Mouse (Mus musculus) gastrocnemius, postnatal 36 days (tissue): ENCODE data around the gene Ccz1. TPM values are rescaled to one million over a fixed set of nuclear protein-coding genes. Genes with fewer than 3 reads are reported as not detected.
"Not testable (repeated sequence)": the region's sequence is repeated elsewhere in the genome, so short reads cannot be mapped to it uniquely, and the experiment has no call there.

Experiments
- DNase-seq, 2 experiments: peaks; one replicate each; pipeline ENCODE4 v3.0.0; 2022
- intact Hi-C: fragments of 180-260 bp; cut with DNase I; formaldehyde crosslinking; loops from one replicate; pipeline ENCODE4 v1.15.1; 2025
- long read RNA-seq, 2 experiments: library from polyadenylated mRNA; stranded (forward); transcript quantifications; one replicate each; pipeline ENCODE4 v2.0.0; 2021
- total RNA-seq, 2 experiments: library from RNA; stranded (reverse); gene quantifications; 2 replicates each; pipeline ENCODE4 v1.2.3; 2021

Gene Ccz1
- 10 to 100 TPM; 35.4 to 37.0 TPM for total RNA-seq
- long read RNA-seq, experiment 1, transcript Ccz1-201 (15 exons, 1,769 nt), result major isoform, 45 of 52 reads
- long read RNA-seq, experiment 1, partial matches to known transcripts, result 5 of 52 reads
- long read RNA-seq, experiment 1, other reads (novel, unspliced or antisense), result 2 of 52 reads
- long read RNA-seq, experiment 2, transcript Ccz1-201 (15 exons, 1,769 nt), result major isoform, 40 of 44 reads
- long read RNA-seq, experiment 2, partial matches to known transcripts, result 2 of 44 reads
- long read RNA-seq, experiment 2, other reads (novel, unspliced or antisense), result 2 of 44 reads

GRCm38 (mm10) chr5:144014551-144015311 lies at the start of gene Ccz1:
Gene Ccz1 (minus strand): TSS chr5:144014877.
- intact Hi-C loops, result no loop called here
- DNase-seq, result peak; percentile 58

GRCm38 (mm10) chr5:144064093-144064492 lies 49.4 kb upstream of the Ccz1 start:
- DNase-seq, result no peak
- intact Hi-C loops, result no loop called here

DNA sequence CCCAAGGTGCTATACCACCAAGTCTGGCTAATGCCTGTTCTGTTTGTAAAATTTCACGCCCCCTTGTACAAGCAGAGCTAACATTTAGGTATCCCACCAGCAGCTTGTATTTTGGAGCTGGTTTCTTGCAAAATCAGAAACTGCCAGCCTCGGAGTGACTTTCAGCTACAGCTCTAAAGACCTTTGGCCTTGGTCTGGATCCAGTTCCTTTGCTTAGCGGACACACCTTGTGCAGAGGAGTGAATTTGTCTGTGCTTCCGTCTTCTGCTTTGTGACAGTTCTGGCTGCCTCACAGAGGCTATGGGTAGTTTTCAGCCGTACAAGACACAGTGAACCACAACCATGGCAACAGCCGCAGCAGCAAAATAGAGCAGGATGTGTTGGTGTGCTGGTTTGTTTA lies 39.7 kb upstream of the Ccz1 start:
- no peak for DNase-seq
- intact Hi-C loops, result no loop called here

- intact Hi-C loops, result no loop called here
- DNase-seq, result no peak
Measured at GRCm38 (mm10) chr5:144053450-144053849, 38.8 kb upstream of the Ccz1 start.

DNA sequence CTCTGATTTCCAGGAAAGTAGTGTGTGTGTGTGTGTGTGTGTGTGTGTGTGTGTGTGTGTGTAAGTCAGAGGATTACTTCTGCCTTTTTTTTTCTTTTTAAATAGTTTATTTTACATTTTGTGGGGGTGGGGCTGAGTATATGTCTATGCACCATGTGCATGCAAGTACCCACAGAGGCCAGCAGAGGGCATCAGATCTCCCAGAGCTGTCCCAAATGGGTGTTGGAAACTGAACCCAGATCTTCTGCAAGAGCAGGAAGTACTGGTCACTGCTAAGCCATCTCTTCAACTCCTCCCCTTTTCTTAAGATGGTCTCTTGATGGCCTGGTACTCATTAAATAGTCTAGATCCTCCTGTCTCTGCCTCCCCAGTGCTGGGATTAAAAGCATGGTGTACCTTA lies 36.6 kb upstream of the Ccz1 start:
- DNase-seq, result no peak
- intact Hi-C loops, result no loop called here

GRCm38 (mm10) chr5:144049881-144050280 lies 35.2 kb upstream of the Ccz1 start:
- intact Hi-C loops, result no loop called here

DNA sequence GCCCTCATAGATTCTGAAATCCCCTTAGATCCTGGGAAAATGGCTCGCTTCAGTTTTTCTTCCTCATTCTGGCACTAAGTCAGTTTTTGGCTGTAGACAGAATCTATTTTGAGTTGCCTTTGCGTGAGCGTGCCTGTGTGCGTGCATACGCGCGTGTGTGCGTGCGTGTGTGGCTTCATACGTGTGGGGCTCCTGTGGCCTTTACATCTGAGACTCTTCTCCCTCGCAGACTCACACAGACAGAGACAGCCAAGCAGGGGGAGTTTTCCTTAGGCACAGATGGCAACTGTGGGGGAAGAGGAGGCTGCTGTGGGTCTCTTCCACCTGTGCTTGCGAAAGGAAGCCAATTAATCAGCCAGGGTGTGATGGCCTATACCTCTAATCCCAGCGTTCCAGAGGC lies 32.6 kb upstream of the Ccz1 start:
- intact Hi-C loops, result no loop called here

More at GRCm38 (mm10) chr5:144049881-144050280, 35.2 kb upstream of the Ccz1 start:
- no peak for DNase-seq

DNA sequence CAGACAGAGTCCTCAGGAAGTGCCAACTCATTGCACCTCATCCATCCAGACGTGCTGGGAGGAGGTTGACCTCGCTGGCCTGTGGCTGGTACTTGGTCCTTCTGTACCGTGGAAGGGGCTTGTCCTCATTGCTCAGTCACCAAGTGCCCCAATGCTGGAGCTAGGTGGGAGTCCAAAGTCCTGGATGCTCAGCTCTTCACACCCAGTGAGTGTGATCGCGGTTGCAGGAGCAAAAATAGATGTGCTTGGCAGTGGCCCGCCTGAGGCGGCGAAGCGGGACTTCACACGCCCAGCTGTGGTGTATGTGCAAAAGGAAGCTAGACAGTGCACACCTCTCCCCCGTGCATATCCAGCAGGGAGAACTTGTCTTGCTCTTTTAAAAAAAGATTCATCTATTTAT lies 28.5 kb upstream of the Ccz1 start:
- intact Hi-C loops, result loop anchor here (5.0 kb wide), 1 partner anchor 169 kb away; no protein-coding TSS in a partner anchor
- DNase-seq, result no peak

More for the DNA sequence above, 32.6 kb upstream of the Ccz1 start:
- no peak for DNase-seq

- intact Hi-C loops, result loop anchor here (1.0 to 5.0 kb wide), 2 partner anchors 113 to 171 kb away; no protein-coding TSS in a partner anchor
- DNase-seq, result peak; percentile 39 to 49
Measured at GRCm38 (mm10) chr5:144040720-144041364, 26.2 kb upstream of the Ccz1 start.

- no peak for DNase-seq
- intact Hi-C loops, result loop anchor here (1.0 to 5.0 kb wide), 2 partner anchors 114 to 172 kb away; no protein-coding TSS in a partner anchor
Measured at GRCm38 (mm10) chr5:144039886-144040285, 25.2 kb upstream of the Ccz1 start.

DNA sequence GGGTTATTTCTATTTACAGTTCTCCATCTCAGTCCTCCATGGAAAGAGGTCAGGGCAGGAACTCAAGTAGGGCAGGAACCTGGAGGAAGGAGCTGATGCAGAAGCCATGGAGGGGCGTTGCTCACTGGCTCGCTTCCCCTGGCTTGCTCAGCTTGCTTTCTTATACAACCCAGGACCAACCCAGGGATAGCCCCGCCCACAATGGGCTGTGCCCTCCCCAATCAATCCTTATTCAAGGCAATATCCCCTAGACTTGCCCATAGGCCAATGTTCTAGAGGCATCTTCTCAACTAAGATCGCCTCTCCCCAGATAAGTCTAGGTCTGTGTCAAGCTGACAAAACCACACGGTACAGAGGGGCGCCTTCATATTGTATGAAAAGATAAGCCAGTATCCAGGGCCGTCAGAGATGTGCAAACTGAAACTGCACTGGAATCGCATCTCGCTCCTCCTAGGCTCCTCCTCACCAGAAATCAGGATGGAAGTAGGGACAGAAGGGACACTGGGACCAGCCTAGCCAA lies 24.5 kb upstream of the Ccz1 start:
- intact Hi-C loops, result no loop called here
- no peak for DNase-seq

DNA sequence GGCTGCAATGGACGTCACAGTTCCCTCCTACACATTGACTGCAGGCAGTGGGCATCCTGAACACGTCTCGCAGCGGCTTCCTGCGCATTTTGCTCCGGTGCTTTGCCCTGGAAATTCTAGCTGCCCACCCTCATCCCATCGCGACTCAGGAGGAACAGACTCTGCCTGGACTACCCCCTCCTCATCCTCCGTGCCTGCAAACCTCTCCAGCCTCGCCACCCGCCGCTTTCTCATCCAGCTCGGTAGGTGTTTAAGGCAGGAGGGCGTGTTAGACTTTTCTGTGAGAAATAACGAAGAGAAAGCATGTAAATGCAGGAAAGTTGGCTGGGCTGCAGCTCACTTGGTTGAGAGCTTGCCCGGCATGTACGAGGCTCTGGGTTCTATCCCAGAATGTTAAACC lies 22.3 kb upstream of the Ccz1 start:
- no peak for DNase-seq
- intact Hi-C loops, result no loop called here

- no peak for DNase-seq
Measured at GRCm38 (mm10) chr5:144034567-144034966, 19.9 kb upstream of the Ccz1 start.

GRCm38 (mm10) chr5:144032491-144032890 lies 17.8 kb upstream of the Ccz1 start:
- DNase-seq, result no peak
- intact Hi-C loops, result no loop called here

More at GRCm38 (mm10) chr5:144034567-144034966, 19.9 kb upstream of the Ccz1 start:
- intact Hi-C loops, result no loop called here

DNA sequence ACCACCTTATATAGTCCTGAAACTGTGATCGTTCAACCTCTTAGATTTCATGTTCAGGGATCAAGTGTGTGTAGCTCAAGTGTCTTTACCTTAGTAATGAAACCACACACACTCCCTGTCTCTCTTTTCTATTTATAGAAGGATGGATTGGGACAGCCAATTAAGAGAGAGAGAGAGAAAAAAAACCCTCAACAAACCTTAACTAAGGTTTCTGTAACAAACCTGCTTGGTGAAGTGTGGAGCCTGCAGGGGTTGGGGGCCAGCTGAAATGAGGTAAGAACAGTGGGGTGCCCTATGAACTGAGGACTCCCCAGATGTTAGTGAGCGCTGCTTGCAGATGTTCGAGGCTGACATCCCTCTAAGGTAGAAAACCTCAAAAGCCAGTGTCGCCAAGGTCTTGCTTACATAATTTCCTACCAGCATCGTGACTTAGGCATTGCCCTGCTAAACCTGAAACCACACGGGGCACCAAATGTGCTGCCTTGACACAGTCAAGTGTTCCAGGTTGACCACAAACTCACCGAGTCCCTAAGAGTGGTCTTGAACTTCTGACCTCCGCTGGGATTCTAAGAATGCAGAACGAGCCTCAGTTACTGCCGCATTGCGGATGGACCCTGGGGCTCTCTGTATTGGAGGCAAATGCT lies 12.1 kb upstream of the Ccz1 start, which contains the start of gene Ocm:
Gene Ocm (minus strand): TSS at position 51 of the 644 bp plus-strand sequence.
- intact Hi-C loops, result no loop called here

GRCm38 (mm10) chr5:144015845-144016244 lies 1.2 kb upstream of the Ccz1 start:
- intact Hi-C loops, result no loop called here
- DNase-seq, result no peak

More for the DNA sequence above, 12.1 kb upstream of the Ccz1 start, which contains the start of gene Ocm:
- DNase-seq, result no peak

DNA sequence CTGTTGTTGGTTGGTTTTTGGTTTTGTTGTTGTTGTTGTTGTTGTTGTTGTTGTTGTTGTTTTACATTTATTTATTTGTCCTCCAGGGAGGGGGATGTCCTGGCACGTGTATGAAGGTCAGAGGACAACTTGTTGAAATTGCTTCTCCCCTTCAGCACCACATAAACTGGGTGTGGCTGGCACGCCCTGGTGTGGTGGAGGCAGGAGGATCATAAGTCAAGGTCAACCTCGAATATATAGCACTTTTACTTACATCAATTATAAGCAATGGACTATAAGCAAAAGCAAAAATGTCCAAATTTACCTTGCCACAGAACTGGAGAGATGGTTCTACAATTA lies 604 bp upstream of the Ccz1 start:
- intact Hi-C loops, result no loop called here
- DNase-seq, result no peak

DNA sequence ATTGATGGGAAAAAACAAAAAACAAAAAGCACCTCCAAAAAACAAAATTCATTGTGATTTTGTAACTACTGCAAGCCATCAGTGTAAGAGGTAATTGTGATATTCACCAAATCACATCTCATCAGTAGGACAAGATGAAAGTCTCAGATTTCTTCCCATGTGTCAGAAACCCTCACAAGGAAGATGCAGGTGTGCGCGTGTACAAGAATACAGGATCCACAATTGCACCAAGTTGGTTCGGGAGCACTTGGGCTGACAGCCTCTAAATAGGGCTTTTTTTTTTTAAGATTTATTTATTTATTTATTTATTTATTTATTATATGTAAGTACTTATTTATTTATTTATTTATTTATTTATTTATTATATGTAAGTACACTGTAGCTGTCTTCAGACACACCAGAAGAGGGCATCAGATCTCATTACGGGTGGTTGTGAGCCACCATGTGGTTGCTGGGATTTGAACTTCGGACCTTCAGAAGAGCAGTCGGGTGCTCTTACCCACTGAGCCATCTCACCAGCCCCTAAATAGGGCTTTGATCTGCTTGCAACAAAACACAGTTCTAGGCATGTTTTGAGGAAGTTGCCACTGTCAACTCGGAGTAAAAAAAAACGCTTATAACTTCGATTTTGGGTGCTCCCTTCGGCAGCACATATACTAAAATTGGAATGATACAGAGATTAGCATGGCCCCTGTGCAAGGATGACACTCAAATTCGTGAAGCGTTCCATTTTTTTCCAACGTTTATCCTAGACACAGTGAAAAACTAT lies 1.1 kb downstream of the Ccz1 start:
- intact Hi-C loops, DNase-seq: not testable (repeated sequence)

GRCm38 (mm10) chr5:144002461-144003192 lies 12.1 kb downstream of the Ccz1 start:
- intact Hi-C loops, result no loop called here
- DNase-seq, result no peak
